Mouse (Mus musculus) spleen, postnatal 36 days (tissue): Measurements from ENCODE around the gene Nelfb.
A peak's percentile ranks its signal among the peaks of the same experiment; 100 is the strongest.
"Not testable (repeated sequence)": the region's sequence is repeated elsewhere in the genome, so short reads cannot be mapped to it uniquely, and the experiment has no call there.

ENCODE experiments used
- DNase-seq, 2 experiments: peaks; one replicate each; pipeline ENCODE4 v3.0.0; 2022; ENCODE audit warnings: low spot score in 2 of 2, mixed read lengths in 1 of 2

The Nelfb gene

DNA sequence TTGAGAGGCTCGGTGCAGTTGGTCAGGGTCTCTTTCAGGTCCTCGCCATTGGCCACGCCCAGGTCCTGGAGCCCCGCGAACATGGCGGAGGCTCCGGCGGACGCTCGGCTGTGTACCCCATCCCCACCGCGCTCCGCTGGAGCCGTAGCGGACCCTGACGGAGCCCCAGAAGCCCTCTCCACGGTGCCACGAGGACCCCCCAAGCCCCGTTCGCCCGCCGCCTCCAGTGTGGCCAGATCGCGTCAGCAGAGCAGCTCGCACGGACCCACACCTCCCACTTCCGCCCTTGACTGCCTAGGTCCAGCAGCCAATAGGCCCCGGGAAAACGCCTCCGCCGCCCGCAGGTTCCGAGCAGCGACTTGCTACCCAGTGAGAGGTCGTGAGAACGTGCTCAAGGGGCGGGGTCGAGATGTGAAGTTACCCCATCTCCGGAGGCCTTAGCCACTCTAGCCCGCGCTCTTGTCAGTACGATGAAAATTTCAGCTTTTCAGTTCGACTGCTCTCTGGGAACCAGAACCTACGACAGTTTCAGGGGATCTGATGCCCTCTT is at the start of gene Nelfb:
Gene Nelfb (minus strand): TSS at position 369 of the 550 bp plus-strand sequence.
- peak; percentile 93 to 94 for DNase-seq

DNA sequence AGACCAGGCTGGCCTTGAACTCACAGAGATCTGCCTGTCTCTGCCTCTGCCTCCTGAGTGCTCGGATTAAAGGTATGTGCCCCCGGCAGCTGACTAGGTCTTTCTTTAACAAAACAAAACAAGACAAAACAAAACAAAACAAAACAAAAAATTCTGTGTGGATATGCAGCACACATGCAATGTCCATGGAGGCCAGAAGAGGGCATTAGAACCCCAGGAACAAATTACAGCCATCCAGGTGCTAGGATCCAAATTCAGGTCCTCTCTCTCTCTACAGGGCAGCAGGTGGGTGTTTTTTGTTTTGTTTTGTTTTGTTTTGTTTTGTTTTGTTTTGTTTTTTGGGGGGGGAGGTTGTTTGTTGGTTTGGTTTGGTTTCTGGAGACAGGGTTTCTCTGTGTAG is 47.6 kb upstream of the Nelfb start:
- no peak for DNase-seq

DNA sequence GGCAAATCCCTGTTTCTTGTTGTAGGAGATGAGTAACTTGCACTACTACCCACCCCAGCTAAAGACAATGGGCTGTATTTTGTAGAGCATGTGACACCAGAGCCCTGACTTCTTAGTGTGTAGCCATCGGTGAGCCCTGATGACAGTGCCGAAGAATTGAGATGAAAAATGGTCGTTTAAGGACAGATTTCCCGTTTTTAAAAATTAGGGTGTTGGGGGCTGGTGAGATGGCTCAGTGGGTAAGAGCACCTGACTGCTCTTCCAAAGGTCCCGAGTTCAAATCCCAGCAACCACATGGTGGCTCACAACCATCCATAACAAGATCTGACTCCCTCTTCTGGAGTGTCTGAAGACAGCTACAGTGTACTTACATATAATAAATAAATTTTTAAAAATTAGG is 46.0 kb upstream of the Nelfb start:
- not testable (repeated sequence) for DNase-seq

DNA sequence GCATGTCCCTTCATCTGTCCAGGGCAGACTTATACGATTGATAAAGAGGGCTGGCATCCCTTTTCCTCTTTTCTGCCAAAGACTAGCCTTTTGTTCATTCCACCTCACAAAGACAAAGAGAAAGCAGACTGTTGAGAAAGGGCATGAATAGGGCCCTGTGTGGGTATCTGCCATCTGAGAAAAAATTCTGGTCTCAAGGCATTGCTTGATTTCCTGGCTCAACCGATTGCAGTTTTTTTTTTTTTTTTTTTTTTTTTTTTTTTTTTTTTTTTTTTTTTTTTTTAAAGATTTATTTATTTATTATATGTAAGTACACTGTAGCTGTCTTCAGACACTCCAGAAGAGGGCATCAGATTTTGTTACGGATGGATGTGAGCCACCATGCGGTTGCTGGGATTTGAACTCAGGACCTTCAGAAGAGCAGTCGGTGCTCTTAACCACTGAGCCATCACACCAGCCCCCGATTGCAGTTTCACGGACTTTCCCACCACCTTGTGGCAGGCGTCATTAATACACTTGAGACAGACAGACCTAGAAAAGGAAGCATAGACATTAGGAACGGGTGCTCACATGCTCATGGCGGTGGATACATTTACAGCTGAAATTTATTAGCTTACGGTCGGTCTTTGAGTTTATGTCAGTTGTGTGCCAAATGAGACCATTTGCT is 45.3 kb upstream of the Nelfb start:
- peak; percentile 66 to 73 for DNase-seq

- peak; percentile 82 to 85 for DNase-seq
Measured at GRCm38 (mm10) chr2:25255284-25255779, 44.0 kb upstream of the Nelfb start, which contains the start of gene Tmem203. TSS of gene Tmem203 (plus strand) at chr2:25255439.

GRCm38 (mm10) chr2:25252331-25252730 is 41.0 kb upstream of the Nelfb start:
- no peak for DNase-seq

GRCm38 (mm10) chr2:25246183-25247072 is 35.1 kb upstream of the Nelfb start, which contains the start of gene AL732309.1:
TSS of gene AL732309.1 (minus strand) at chr2:25246863.
- no peak for DNase-seq

- no peak for DNase-seq
Measured at GRCm38 (mm10) chr2:25244144-25244543, 32.9 kb upstream of the Nelfb start.

GRCm38 (mm10) chr2:25243342-25243741 is 32.1 kb upstream of the Nelfb start:
- no peak for DNase-seq

- no peak for DNase-seq
Measured at GRCm38 (mm10) chr2:25242101-25242506, 30.8 kb upstream of the Nelfb start, which contains the start of the genes Rnf208 and Cysrt1. TSS of gene Rnf208 (plus strand) at chr2:25242255. TSS of gene Cysrt1 (minus strand) at chr2:25242452.

GRCm38 (mm10) chr2:25241438-25241775 is 30.1 kb upstream of the Nelfb start:
- no peak for DNase-seq

DNA sequence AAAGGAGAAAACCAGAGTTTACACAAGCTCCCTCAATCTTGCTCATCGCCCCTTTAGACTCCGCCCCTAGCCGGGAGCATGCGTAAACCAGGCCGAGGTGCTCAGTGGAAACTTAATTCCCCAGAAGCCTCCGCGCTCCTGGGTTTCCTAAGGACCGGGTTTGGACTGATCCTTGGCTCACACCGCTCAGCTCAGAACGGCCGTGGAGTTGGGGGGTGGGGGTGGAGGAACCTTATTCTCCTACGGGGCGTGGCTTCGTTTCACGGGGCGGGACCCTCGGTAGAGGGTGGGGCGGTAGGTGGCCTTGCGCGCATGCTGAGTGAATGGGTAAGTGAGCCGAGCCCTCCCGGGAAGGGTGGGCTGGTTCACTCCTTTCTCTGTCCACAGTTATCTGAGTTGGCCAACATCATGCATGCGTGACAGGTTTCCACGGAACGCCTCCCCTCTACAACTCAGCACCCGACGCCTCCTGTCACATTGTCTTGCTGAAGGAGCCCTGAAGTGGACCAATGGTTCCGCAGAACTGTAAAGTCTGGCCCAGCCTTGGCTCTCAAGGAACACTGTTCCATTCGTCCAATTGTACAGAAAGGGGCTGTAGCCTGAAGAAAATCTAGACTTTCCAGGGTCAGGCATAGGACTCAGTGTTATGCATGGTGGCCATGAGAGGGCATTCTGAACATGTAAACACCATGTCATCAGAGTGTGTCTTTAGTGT is 29.6 kb upstream of the Nelfb start:
- peak; percentile 35 to 49 for DNase-seq

DNA sequence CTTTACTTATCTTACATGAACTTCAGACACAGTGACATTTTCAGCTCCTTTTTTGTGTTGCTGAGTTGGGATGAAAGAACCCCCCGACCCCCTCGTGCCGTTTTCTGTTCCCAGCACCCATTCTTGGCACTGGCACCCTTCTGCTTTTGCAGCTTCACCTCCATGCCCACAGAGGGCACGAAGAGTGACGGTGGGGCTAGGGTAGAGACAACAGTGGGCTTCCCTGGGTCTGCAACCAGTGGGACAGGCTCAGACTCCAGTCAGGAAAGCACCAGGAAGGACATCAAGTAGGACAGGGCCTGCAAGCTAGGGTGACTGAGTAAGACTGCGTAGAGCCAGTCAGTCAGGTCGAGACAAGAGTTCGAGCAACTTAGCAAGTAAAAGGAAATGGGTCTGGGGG is 29.0 kb upstream of the Nelfb start:
- DNase-seq, result no peak

DNA sequence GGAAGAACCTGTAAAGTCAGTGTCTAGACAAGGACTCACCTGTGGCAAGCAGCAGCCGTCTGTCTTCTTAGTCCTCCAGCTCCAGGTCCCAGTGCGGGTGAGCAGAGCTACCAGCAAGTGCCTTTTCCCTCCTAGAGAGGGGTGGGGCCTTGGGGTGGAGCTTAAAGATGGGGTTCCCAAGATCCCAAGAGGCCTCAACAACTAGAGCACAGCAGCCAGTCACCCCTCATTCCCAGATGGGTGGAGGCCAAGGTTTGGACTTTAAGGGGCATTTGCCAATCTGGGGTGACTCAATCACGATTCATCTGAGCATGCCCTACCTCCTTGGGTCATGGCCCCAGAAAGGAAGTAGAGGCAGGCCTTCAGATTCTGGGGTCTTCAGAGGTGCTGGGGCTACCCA is 28.5 kb upstream of the Nelfb start:
- DNase-seq, result no peak

GRCm38 (mm10) chr2:25238106-25238505 is 26.8 kb upstream of the Nelfb start:
- no peak for DNase-seq

DNA sequence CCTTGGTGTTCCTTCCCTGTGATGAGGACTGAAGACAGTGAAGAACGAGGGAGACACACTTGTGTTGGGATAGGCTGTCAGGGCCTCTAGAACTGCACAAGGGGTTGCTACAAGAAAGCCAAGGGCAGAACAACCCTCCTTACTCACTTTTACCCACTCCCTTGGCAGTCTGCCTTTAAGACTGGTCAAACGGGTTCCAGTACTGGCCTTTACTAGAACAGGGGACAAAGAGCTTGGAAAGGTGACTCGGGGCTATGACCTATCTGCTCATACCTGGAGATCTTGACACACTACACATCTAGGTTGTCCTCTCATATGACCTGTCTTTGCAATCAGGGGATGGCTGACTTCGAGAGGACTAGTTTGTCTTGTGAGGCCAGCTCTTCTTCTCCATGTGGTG is 26.2 kb upstream of the Nelfb start:
- no peak for DNase-seq

DNA sequence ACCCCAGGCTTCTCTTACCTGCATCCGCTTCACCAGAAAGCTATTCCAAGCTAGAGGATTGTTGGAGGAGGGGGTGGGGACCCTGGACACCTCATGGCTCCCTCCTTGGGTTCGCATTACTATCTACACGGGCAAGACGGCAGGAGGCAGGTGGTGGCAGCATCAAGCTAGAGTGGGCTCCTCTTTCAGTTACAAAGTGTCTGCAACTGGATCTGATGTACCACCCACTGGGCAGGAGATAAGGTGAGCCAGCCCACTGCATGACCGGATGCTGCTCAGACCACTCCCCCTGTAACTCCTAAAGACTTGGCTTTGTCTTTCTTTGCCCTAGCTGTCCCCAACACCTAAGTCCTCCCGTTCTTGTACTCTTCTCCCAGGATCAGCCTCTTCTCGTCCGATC is 25.3 kb upstream of the Nelfb start, which contains the start of gene Rnf224:
Gene Rnf224 (minus strand): TSS at position 174 of the 400 bp plus-strand sequence.
- DNase-seq, result no peak

- DNase-seq, result no peak
Measured at GRCm38 (mm10) chr2:25234551-25235220, 23.4 kb upstream of the Nelfb start.

DNA sequence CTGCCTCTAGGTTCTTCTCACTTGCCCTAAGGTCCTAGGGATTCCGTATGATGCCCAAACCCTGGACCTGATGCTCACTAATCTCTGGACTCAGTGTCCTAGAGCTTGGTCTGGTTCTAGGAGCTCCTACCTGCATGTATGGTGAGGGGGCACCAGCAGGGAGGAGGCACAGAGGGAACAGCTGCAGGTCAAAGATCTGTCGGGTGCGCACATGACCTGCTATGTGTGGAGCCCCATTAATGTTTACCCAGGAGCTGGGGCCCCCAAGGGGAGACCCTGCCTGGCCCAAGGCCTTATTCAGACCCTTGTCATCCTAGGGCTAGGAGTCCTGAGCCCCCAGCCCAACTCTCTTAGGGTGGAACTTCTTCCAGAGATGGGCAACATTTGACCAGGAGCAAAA is 22.8 kb upstream of the Nelfb start, which contains the start of gene Slc34a3:
Gene Slc34a3 (minus strand): TSS at position 315 of the 400 bp plus-strand sequence.
- no peak for DNase-seq

- no peak for DNase-seq
Measured at GRCm38 (mm10) chr2:25233421-25233820, 22.1 kb upstream of the Nelfb start.

- DNase-seq, result no peak
Measured at GRCm38 (mm10) chr2:25231038-25231437, 19.7 kb upstream of the Nelfb start.
